Mouse (Mus musculus) bone marrow macrophage, adult 2 months (primary cell): ENCODE results near the gene Ppox.

ENCODE experiments used
- CTCF ChIP-seq: IDR thresholded peaks from 2 replicates; pipeline ENCODE4 v1.5.1; 2012; ENCODE audit warnings: low read depth, mild to moderate bottlenecking, low read length, moderate library complexity
- POLR2A ChIP-seq: IDR thresholded peaks from 2 replicates; pipeline ENCODE4 v1.6.1; 2012; ENCODE audit warnings: mild to moderate bottlenecking, low read depth, low read length, borderline replicate concordance

DNA sequence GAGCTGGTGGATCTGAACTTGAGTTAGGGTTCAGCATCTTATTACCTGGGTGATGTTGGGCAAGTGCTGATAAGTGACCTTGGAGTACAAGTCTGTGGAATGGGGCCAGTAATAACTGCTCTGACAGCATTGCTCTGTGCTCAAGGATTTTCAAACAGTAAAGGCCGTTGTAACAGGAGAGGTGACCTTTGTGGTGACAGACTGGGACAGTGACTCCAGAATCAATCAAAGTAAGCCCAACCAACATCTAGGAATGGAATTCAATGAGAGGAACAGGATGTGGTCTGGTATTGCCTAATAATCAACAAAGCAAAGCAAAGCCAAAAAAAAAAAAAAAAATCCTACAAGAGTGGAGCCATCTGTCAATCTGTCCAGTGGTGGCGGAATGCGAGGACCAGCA is 20.7 kb downstream of the Ppox start:
- TF ChIP-seq POLR2A (no peak), CTCF (no peak)
